Mouse (Mus musculus): ENCODE measurements at regions not wholly inside any gene's neighbourhood (a gene's known extent, or its start where the extent isn't known, plus 50 kb on each side); places are given as distances from the start of the nearest gene placed in this dataset.

GRCm38 (mm10) chr16:78641717-78642116 lies 65.2 kb upstream of the D16Ertd472e start:
- H3K4me3 ChIP-seq (ENCODE audit: low read depth, low read length): no peak overlapping the region
- no peaks in the 10 kb centered on the region for H3K9me3 ChIP-seq (replicated peaks; ENCODE audit: control insufficient read depth, insufficient read depth, low read length, poor library complexity, severe bottlenecking)
- H3K4me1 ChIP-seq (ENCODE audit: control insufficient read depth, insufficient read depth, low read length): no peaks in the 10 kb centered on the region
- no peak overlapping the region for H3K9ac ChIP-seq (ENCODE audit: low read depth, poor library complexity, severe bottlenecking)
- H3K27me3 ChIP-seq (ENCODE audit: control insufficient read depth, insufficient read depth, low read length, poor library complexity, severe bottlenecking): no peaks in the 10 kb centered on the region
- TF ChIP-seq CTCF (IDR thresholded peaks at IDR 0.05; ENCODE audit: low read depth, low read length) (no peak), EP300 (IDR thresholded peaks at IDR 0.05; ENCODE audit: insufficient read depth, low read depth, low read length) (no peak), POLR2A (IDR thresholded peaks at IDR 0.05; ENCODE audit: insufficient read depth, low read length) (no peak)
- H3K36me3 ChIP-seq (ENCODE audit: control insufficient read depth, insufficient read depth, low read length, poor library complexity, severe bottlenecking): no peaks in the 10 kb centered on the region
- H3K27ac ChIP-seq (ENCODE audit: insufficient read depth, low read length): no peak overlapping the region

GRCm38 (mm10) chr16:78641205-78641604 lies 64.7 kb upstream of the D16Ertd472e start:
- Histone ChIP-seq H3K9ac (ENCODE audit: low read depth, poor library complexity, severe bottlenecking) (no peak overlapping the region), H3K27me3 (ENCODE audit: control insufficient read depth, insufficient read depth, low read length, poor library complexity, severe bottlenecking) (no peaks in the 10 kb centered on the region), H3K4me1 (ENCODE audit: control insufficient read depth, insufficient read depth, low read length) (no peaks in the 10 kb centered on the region), H3K4me3 (ENCODE audit: low read depth, low read length) (no peak overlapping the region), H3K9me3 (replicated peaks; ENCODE audit: control insufficient read depth, insufficient read depth, low read length, poor library complexity, severe bottlenecking) (no peaks in the 10 kb centered on the region), H3K36me3 (ENCODE audit: control insufficient read depth, insufficient read depth, low read length, poor library complexity, severe bottlenecking) (no peaks in the 10 kb centered on the region), H3K27ac (ENCODE audit: insufficient read depth, low read length) (no peak overlapping the region)
- TF ChIP-seq EP300 (IDR thresholded peaks at IDR 0.05; ENCODE audit: insufficient read depth, low read depth, low read length) (no peak), POLR2A (IDR thresholded peaks at IDR 0.05; ENCODE audit: insufficient read depth, low read length) (no peak), CTCF (IDR thresholded peaks at IDR 0.05; ENCODE audit: low read depth, low read length) (no peak)

- TF ChIP-seq POLR2A (IDR thresholded peaks at IDR 0.05; ENCODE audit: insufficient read depth, low read length) (no peak), CTCF (IDR thresholded peaks at IDR 0.05; ENCODE audit: low read depth, low read length) (no peak), EP300 (IDR thresholded peaks at IDR 0.05; ENCODE audit: insufficient read depth, low read depth, low read length) (no peak)
- H3K36me3 ChIP-seq (ENCODE audit: control insufficient read depth, insufficient read depth, low read length, poor library complexity, severe bottlenecking): no peaks in the 10 kb centered on the region
- H3K9ac ChIP-seq (ENCODE audit: low read depth, poor library complexity, severe bottlenecking): no peak overlapping the region
- H3K4me1 ChIP-seq (ENCODE audit: control insufficient read depth, insufficient read depth, low read length): no peaks in the 10 kb centered on the region
- H3K27ac ChIP-seq (ENCODE audit: insufficient read depth, low read length): no peak overlapping the region
- H3K9me3 ChIP-seq (replicated peaks; ENCODE audit: control insufficient read depth, insufficient read depth, low read length, poor library complexity, severe bottlenecking): no peaks in the 10 kb centered on the region
- H3K4me3 ChIP-seq (ENCODE audit: low read depth, low read length): no peak overlapping the region
- no peaks in the 10 kb centered on the region for H3K27me3 ChIP-seq (ENCODE audit: control insufficient read depth, insufficient read depth, low read length, poor library complexity, severe bottlenecking)
Measured at GRCm38 (mm10) chr16:78637452-78637851, 60.9 kb upstream of the D16Ertd472e start.

GRCm38 (mm10) chr16:78637015-78637414 lies 60.5 kb upstream of the D16Ertd472e start:
- Histone ChIP-seq H3K9me3 (replicated peaks; ENCODE audit: control insufficient read depth, insufficient read depth, low read length, poor library complexity, severe bottlenecking) (no peaks in the 10 kb centered on the region), H3K4me1 (ENCODE audit: control insufficient read depth, insufficient read depth, low read length) (no peaks in the 10 kb centered on the region), H3K36me3 (ENCODE audit: control insufficient read depth, insufficient read depth, low read length, poor library complexity, severe bottlenecking) (no peaks in the 10 kb centered on the region), H3K27me3 (ENCODE audit: control insufficient read depth, insufficient read depth, low read length, poor library complexity, severe bottlenecking) (no peaks in the 10 kb centered on the region), H3K4me3 (ENCODE audit: low read depth, low read length) (no peak overlapping the region), H3K9ac (ENCODE audit: low read depth, poor library complexity, severe bottlenecking) (no peak overlapping the region), H3K27ac (ENCODE audit: insufficient read depth, low read length) (no peak overlapping the region)
- TF ChIP-seq POLR2A (IDR thresholded peaks at IDR 0.05; ENCODE audit: insufficient read depth, low read length) (no peak), EP300 (IDR thresholded peaks at IDR 0.05; ENCODE audit: insufficient read depth, low read depth, low read length) (no peak), CTCF (IDR thresholded peaks at IDR 0.05; ENCODE audit: low read depth, low read length) (no peak)

GRCm38 (mm10) chr16:78635774-78636173 lies 59.3 kb upstream of the D16Ertd472e start:
- Histone ChIP-seq H3K36me3 (ENCODE audit: control insufficient read depth, insufficient read depth, low read length, poor library complexity, severe bottlenecking) (no peaks in the 10 kb centered on the region), H3K9me3 (replicated peaks; ENCODE audit: control insufficient read depth, insufficient read depth, low read length, poor library complexity, severe bottlenecking) (no peaks in the 10 kb centered on the region), H3K4me3 (ENCODE audit: low read depth, low read length) (no peak overlapping the region), H3K4me1 (ENCODE audit: control insufficient read depth, insufficient read depth, low read length) (no peaks in the 10 kb centered on the region), H3K9ac (ENCODE audit: low read depth, poor library complexity, severe bottlenecking) (no peak overlapping the region), H3K27me3 (ENCODE audit: control insufficient read depth, insufficient read depth, low read length, poor library complexity, severe bottlenecking) (no peaks in the 10 kb centered on the region), H3K27ac (ENCODE audit: insufficient read depth, low read length) (no peak overlapping the region)
- TF ChIP-seq EP300 (IDR thresholded peaks at IDR 0.05; ENCODE audit: insufficient read depth, low read depth, low read length): no peak
- no peak for TF ChIP-seq CTCF (IDR thresholded peaks at IDR 0.05; ENCODE audit: low read depth, low read length)
- no peak for TF ChIP-seq POLR2A (IDR thresholded peaks at IDR 0.05; ENCODE audit: insufficient read depth, low read length)

GRCm38 (mm10) chr16:78635257-78635656 lies 58.7 kb upstream of the D16Ertd472e start:
- no peak overlapping the region for H3K9ac ChIP-seq (ENCODE audit: low read depth, poor library complexity, severe bottlenecking)
- TF ChIP-seq EP300 (IDR thresholded peaks at IDR 0.05; ENCODE audit: insufficient read depth, low read depth, low read length) (no peak), CTCF (IDR thresholded peaks at IDR 0.05; ENCODE audit: low read depth, low read length) (peak; percentile 72), POLR2A (IDR thresholded peaks at IDR 0.05; ENCODE audit: insufficient read depth, low read length) (no peak)
- H3K27me3 ChIP-seq (ENCODE audit: control insufficient read depth, insufficient read depth, low read length, poor library complexity, severe bottlenecking): no peaks in the 10 kb centered on the region
- H3K27ac ChIP-seq (ENCODE audit: insufficient read depth, low read length): no peak overlapping the region
- H3K4me3 ChIP-seq (ENCODE audit: low read depth, low read length): no peak overlapping the region
- no peaks in the 10 kb centered on the region for H3K9me3 ChIP-seq (replicated peaks; ENCODE audit: control insufficient read depth, insufficient read depth, low read length, poor library complexity, severe bottlenecking)
- no peaks in the 10 kb centered on the region for H3K4me1 ChIP-seq (ENCODE audit: control insufficient read depth, insufficient read depth, low read length)
- H3K36me3 ChIP-seq (ENCODE audit: control insufficient read depth, insufficient read depth, low read length, poor library complexity, severe bottlenecking): no peaks in the 10 kb centered on the region

Data from ES-Bruce4 (cell line).